Mouse (Mus musculus): Measurements from ENCODE around the gene Marf1. TPM values are rescaled to one million over a fixed set of nuclear protein-coding genes. Genes with fewer than 3 reads are reported as not detected.

The Marf1 gene
- polyA plus RNA-seq, 1 experiment from 2014 or later = 11.1 TPM

GRCm38 (mm10) chr16:14151718-14152117 lies 11.4 kb downstream of the Marf1 start:
- Histone ChIP-seq H3K9ac (ENCODE audit: low read depth, low read length) (no peak overlapping the region), H3K27me3 (replicated peaks; ENCODE audit: control insufficient read depth, insufficient read depth, low read length) (no peaks in the 10 kb centered on the region), H3K27ac (ENCODE audit: low read length) (no peak overlapping the region), H3K36me3 (ENCODE audit: control insufficient read depth, insufficient read depth, low read length) (peaks cover 3% of the 10 kb centered on the region; the same call in 1 of the 2 replicates), H3K4me3 (ENCODE audit: low read length) (no peak overlapping the region), H3K4me2 (ENCODE audit: low read depth, low read length) (no peak overlapping the region), H3K9me3 (ENCODE audit: control insufficient read depth, low read length) (no peaks in the 10 kb centered on the region), H3K4me1 (ENCODE audit: control insufficient read depth, insufficient read depth, low read length) (no peaks in the 10 kb centered on the region)
- WGBS = 92% methylated on average over 4 of the region's 4 CpGs
- no peak for ATAC-seq

- Histone ChIP-seq H3K4me3 (ENCODE audit: low read length) (no peak overlapping the region), H3K9ac (ENCODE audit: low read depth, low read length) (no peak overlapping the region), H3K27me3 (replicated peaks; ENCODE audit: control insufficient read depth, insufficient read depth, low read length) (no peaks in the 10 kb centered on the region), H3K4me2 (ENCODE audit: low read depth, low read length) (no peak overlapping the region), H3K9me3 (ENCODE audit: control insufficient read depth, low read length) (no peaks in the 10 kb centered on the region), H3K4me1 (ENCODE audit: control insufficient read depth, insufficient read depth, low read length) (no peaks in the 10 kb centered on the region), H3K36me3 (ENCODE audit: control insufficient read depth, insufficient read depth, low read length) (peaks cover 7% of the 10 kb centered on the region), H3K27ac (ENCODE audit: low read length) (no peak overlapping the region)
- ATAC-seq = no peak
These were observed 15.4 kb downstream of the Marf1 start for GRCm38 (mm10) chr16:14147712-14148111.

GRCm38 (mm10) chr16:14143298-14143697 lies 19.9 kb downstream of the Marf1 start:
- Histone ChIP-seq H3K9me3 (ENCODE audit: control insufficient read depth, low read length) (no peaks in the 10 kb centered on the region), H3K4me2 (ENCODE audit: low read depth, low read length) (no peak overlapping the region), H3K4me1 (ENCODE audit: control insufficient read depth, insufficient read depth, low read length) (no peaks in the 10 kb centered on the region), H3K9ac (ENCODE audit: low read depth, low read length) (no peak overlapping the region), H3K4me3 (ENCODE audit: low read length) (no peak overlapping the region), H3K27me3 (replicated peaks; ENCODE audit: control insufficient read depth, insufficient read depth, low read length) (no peaks in the 10 kb centered on the region), H3K36me3 (ENCODE audit: control insufficient read depth, insufficient read depth, low read length) (peaks cover 11% of the 10 kb centered on the region), H3K27ac (ENCODE audit: low read length) (no peak overlapping the region)
- no peak for ATAC-seq
- WGBS = 62% methylated on average over 3 of the region's 3 CpGs

- H3K9me3 ChIP-seq (ENCODE audit: control insufficient read depth, low read length) = no peaks in the 10 kb centered on the region
- H3K4me1 ChIP-seq (ENCODE audit: control insufficient read depth, insufficient read depth, low read length) = no peaks in the 10 kb centered on the region
- no peak overlapping the region for H3K27ac ChIP-seq (ENCODE audit: low read length)
- ATAC-seq = no peak
- no peak overlapping the region for H3K4me2 ChIP-seq (ENCODE audit: low read depth, low read length)
- no peak overlapping the region for H3K4me3 ChIP-seq (ENCODE audit: low read length)
- no peaks in the 10 kb centered on the region for H3K27me3 ChIP-seq (replicated peaks; ENCODE audit: control insufficient read depth, insufficient read depth, low read length)
- no peak overlapping the region for H3K9ac ChIP-seq (ENCODE audit: low read depth, low read length)
- H3K36me3 ChIP-seq (ENCODE audit: control insufficient read depth, insufficient read depth, low read length) = peaks cover 6% of the 10 kb centered on the region
These were observed 24.0 kb downstream of the Marf1 start for GRCm38 (mm10) chr16:14139106-14139505.

GRCm38 (mm10) chr16:14137976-14138561 lies 25.1 kb downstream of the Marf1 start:
- no peak for ATAC-seq
- Histone ChIP-seq H3K4me2 (ENCODE audit: low read depth, low read length) (no peak overlapping the region), H3K36me3 (ENCODE audit: control insufficient read depth, insufficient read depth, low read length) (peaks cover 6% of the 10 kb centered on the region), H3K9me3 (ENCODE audit: control insufficient read depth, low read length) (no peaks in the 10 kb centered on the region), H3K4me3 (ENCODE audit: low read length) (no peak overlapping the region), H3K9ac (ENCODE audit: low read depth, low read length) (no peak overlapping the region), H3K4me1 (ENCODE audit: control insufficient read depth, insufficient read depth, low read length) (no peaks in the 10 kb centered on the region), H3K27me3 (replicated peaks; ENCODE audit: control insufficient read depth, insufficient read depth, low read length) (no peaks in the 10 kb centered on the region), H3K27ac (ENCODE audit: low read length) (no peak overlapping the region)
- 89% methylated on average over 1 of the region's 1 CpGs for WGBS

- no peak for ATAC-seq
- Histone ChIP-seq H3K9ac (ENCODE audit: low read depth, low read length) (no peak overlapping the region), H3K27me3 (replicated peaks; ENCODE audit: control insufficient read depth, insufficient read depth, low read length) (no peaks in the 10 kb centered on the region), H3K4me1 (ENCODE audit: control insufficient read depth, insufficient read depth, low read length) (no peaks in the 10 kb centered on the region), H3K9me3 (ENCODE audit: control insufficient read depth, low read length) (no peaks in the 10 kb centered on the region), H3K4me2 (ENCODE audit: low read depth, low read length) (no peak overlapping the region), H3K36me3 (ENCODE audit: control insufficient read depth, insufficient read depth, low read length) (peaks cover 7% of the 10 kb centered on the region), H3K4me3 (ENCODE audit: low read length) (no peak overlapping the region), H3K27ac (ENCODE audit: low read length) (no peak overlapping the region)
- WGBS = 86% methylated on average over 2 of the region's 2 CpGs
These were observed 28.1 kb downstream of the Marf1 start for GRCm38 (mm10) chr16:14135014-14135413.

- Histone ChIP-seq H3K27me3 (replicated peaks; ENCODE audit: control insufficient read depth, insufficient read depth, low read length) (no peaks in the 10 kb centered on the region), H3K9me3 (ENCODE audit: control insufficient read depth, low read length) (no peaks in the 10 kb centered on the region), H3K27ac (ENCODE audit: low read length) (no peak overlapping the region), H3K4me3 (ENCODE audit: low read length) (no peak overlapping the region), H3K36me3 (ENCODE audit: control insufficient read depth, insufficient read depth, low read length) (peaks cover 11% of the 10 kb centered on the region), H3K4me2 (ENCODE audit: low read depth, low read length) (no peak overlapping the region), H3K9ac (ENCODE audit: low read depth, low read length) (no peak overlapping the region), H3K4me1 (ENCODE audit: control insufficient read depth, insufficient read depth, low read length) (no peaks in the 10 kb centered on the region)
- WGBS = 85% methylated on average over 5 of the region's 5 CpGs
- no peak; the same call in 1 of the 2 replicates for ATAC-seq
These were observed 31.3 kb downstream of the Marf1 start for GRCm38 (mm10) chr16:14131838-14132237.

GRCm38 (mm10) chr16:14131376-14131775 lies 31.8 kb downstream of the Marf1 start:
- ATAC-seq = no peak
- Histone ChIP-seq H3K9me3 (ENCODE audit: control insufficient read depth, low read length) (no peaks in the 10 kb centered on the region), H3K27ac (ENCODE audit: low read length) (no peak overlapping the region), H3K4me3 (ENCODE audit: low read length) (no peak overlapping the region), H3K4me2 (ENCODE audit: low read depth, low read length) (no peak overlapping the region), H3K27me3 (replicated peaks; ENCODE audit: control insufficient read depth, insufficient read depth, low read length) (no peaks in the 10 kb centered on the region), H3K4me1 (ENCODE audit: control insufficient read depth, insufficient read depth, low read length) (no peaks in the 10 kb centered on the region), H3K9ac (ENCODE audit: low read depth, low read length) (no peak overlapping the region), H3K36me3 (ENCODE audit: control insufficient read depth, insufficient read depth, low read length) (peaks cover 11% of the 10 kb centered on the region)
- 86% methylated on average over 3 of the region's 3 CpGs for WGBS

- Histone ChIP-seq H3K27ac (ENCODE audit: low read length) (no peak overlapping the region), H3K9ac (ENCODE audit: low read depth, low read length) (no peak overlapping the region), H3K4me2 (ENCODE audit: low read depth, low read length) (no peak overlapping the region), H3K4me3 (ENCODE audit: low read length) (no peak overlapping the region), H3K4me1 (ENCODE audit: control insufficient read depth, insufficient read depth, low read length) (no peaks in the 10 kb centered on the region), H3K9me3 (ENCODE audit: control insufficient read depth, low read length) (no peaks in the 10 kb centered on the region), H3K36me3 (ENCODE audit: control insufficient read depth, insufficient read depth, low read length) (peaks cover 11% of the 10 kb centered on the region), H3K27me3 (replicated peaks; ENCODE audit: control insufficient read depth, insufficient read depth, low read length) (no peaks in the 10 kb centered on the region)
- ATAC-seq = no peak
- WGBS = 97% methylated on average over 7 of the region's 7 CpGs
These were observed 32.4 kb downstream of the Marf1 start for GRCm38 (mm10) chr16:14130796-14131195.

- peaks cover 14% of the 10 kb centered on the region for H3K36me3 ChIP-seq (ENCODE audit: control insufficient read depth, insufficient read depth, low read length)
- H3K9ac ChIP-seq (ENCODE audit: low read depth, low read length) = no peak overlapping the region
- no peak overlapping the region for H3K4me3 ChIP-seq (ENCODE audit: low read length)
- no peaks in the 10 kb centered on the region for H3K4me1 ChIP-seq (ENCODE audit: control insufficient read depth, insufficient read depth, low read length)
- no peaks in the 10 kb centered on the region for H3K9me3 ChIP-seq (ENCODE audit: control insufficient read depth, low read length)
- H3K27ac ChIP-seq (ENCODE audit: low read length) = no peak overlapping the region
- no peak for ATAC-seq
- H3K4me2 ChIP-seq (ENCODE audit: low read depth, low read length) = no peak overlapping the region
- H3K27me3 ChIP-seq (replicated peaks; ENCODE audit: control insufficient read depth, insufficient read depth, low read length) = no peaks in the 10 kb centered on the region
These were observed 34.2 kb downstream of the Marf1 start for GRCm38 (mm10) chr16:14128977-14129376.

Data from intestine, embryonic 16.5 days (tissue).